Mouse (Mus musculus) heart, postnatal 0 days (tissue): Measurements from ENCODE around the gene Kdelc2. TPM values are rescaled to one million over a fixed set of nuclear protein-coding genes. Genes with fewer than 3 reads are reported as not detected.
A peak's percentile ranks its signal among the peaks of the same experiment; 100 is the strongest.

ENCODE experiments used
- ATAC-seq: fragments of 200-750 bp; cut with Nextera tagmentation; 2 replicates; pipeline ENCODE4 v1.8.0; 2017; ENCODE audit warnings: low read depth, moderate number of reproducible peaks, moderate library complexity; ENCODE audit not compliant: insufficient read depth
- DNase-seq: peaks from one replicate; pipeline ENCODE4 v3.0.0-alpha.2; 2016; ENCODE audit warnings: low spot score
- H3K27ac ChIP-seq: fragments of 300-500 bp; sonication (generic); 2 replicates; pipeline ENCODE4 v1.5.1; 2014; ENCODE audit warnings: low read depth, mild to moderate bottlenecking
- H3K27me3 ChIP-seq: fragments of 300-500 bp; sonication (generic); 2 replicates; pipeline ENCODE4 v1.6.1; 2014; ENCODE audit warnings: low read length, mixed read lengths; ENCODE audit not compliant: control insufficient read depth, insufficient read depth
- H3K36me3 ChIP-seq: fragments of 300-500 bp; sonication (generic); replicated peaks from 2 replicates; pipeline ENCODE4 v1.6.1; 2014; ENCODE audit warnings: low read length, mixed read lengths; ENCODE audit not compliant: control insufficient read depth, insufficient read depth
- H3K4me1 ChIP-seq: fragments of 300-500 bp; sonication (generic); 2 replicates; pipeline ENCODE4 v1.6.1; 2014; ENCODE audit warnings: antibody characterized with exemption; ENCODE audit not compliant: control insufficient read depth, insufficient read depth
- H3K4me2 ChIP-seq: fragments of 300-500 bp; sonication (generic); 2 replicates; pipeline ENCODE4 v1.6.1; 2014; ENCODE audit warnings: low read depth, mild to moderate bottlenecking, low read length, moderate library complexity
- H3K4me3 ChIP-seq: fragments of 300-500 bp; sonication (generic); 2 replicates; pipeline ENCODE4 v1.5.1; 2014; ENCODE audit warnings: low read depth, low read length
- H3K9ac ChIP-seq: fragments of 300-500 bp; sonication (generic); replicated peaks from 2 replicates; pipeline ENCODE4 v1.6.1; 2014; ENCODE audit warnings: low read depth, low read length, mixed read lengths
- H3K9me3 ChIP-seq: fragments of 300-500 bp; sonication (generic); replicated peaks from 2 replicates; pipeline ENCODE4 v1.6.1; 2016; ENCODE audit warnings: low read length; ENCODE audit not compliant: control insufficient read depth
- CTCF ChIP-seq: IDR thresholded peaks from 2 replicates; pipeline ENCODE4 v1.5.1; 2016; ENCODE audit warnings: antibody characterized with exemption, control low read depth, low read depth
- EP300 ChIP-seq: IDR thresholded peaks from 2 replicates; pipeline ENCODE4 v1.6.1; 2016; ENCODE audit warnings: antibody characterized with exemption, low read depth
- WGBS: fragments of 180-500 bp; shearing (Covaris S2); extraction: QIAGEN DNeasy Blood & Tissue Kit; methylation state at CpG from one replicate; pipeline ENCODE4 v1.1.7; 2014; 5-methylcytosine and 5-hydroxymethylcytosine counted together
- polyA plus RNA-seq: library from polyadenylated mRNA; unstranded; fragments of >200 nt; fragmentation: Nextera tagmentation; extraction: Ambion mirVana; gene quantifications from 2 replicates; pipeline ENCODE4 v1.2.1, GENCODE M21; 2015
- total RNA-seq: library from RNA; depleted of rRNA; stranded (reverse); fragments of >200 nt; gene quantifications from 2 replicates; pipeline ENCODE4 v1.2.3, GENCODE M21; 2014; ENCODE audit warnings: low replicate concordance

Kdelc2 gene
- total and polyA plus RNA-seq, 2 experiments from 2014 or later: 12.3 to 14.8 TPM

GRCm38 (mm10) chr9:53376820-53377219, 7.0 kb upstream of the Kdelc2 start:
- H3K4me3 ChIP-seq: no peak overlapping the region
- WGBS: 84% methylated on average over 13 of the region's 13 CpGs
- H3K4me2 ChIP-seq: no peak overlapping the region
- no peaks in the 10 kb centered on the region for H3K36me3 ChIP-seq
- H3K9ac ChIP-seq: no peak overlapping the region
- no peaks in the 10 kb centered on the region for H3K27me3 ChIP-seq
- no peak overlapping the region for H3K27ac ChIP-seq
- H3K4me1 ChIP-seq: no peaks in the 10 kb centered on the region
- H3K9me3 ChIP-seq: no peaks in the 10 kb centered on the region
- no peak for ATAC-seq
- DNase-seq: no peak
- TF ChIP-seq EP300 (no peak), CTCF (peak; percentile 22; the same call in 1 of the 2 replicates)

DNA sequence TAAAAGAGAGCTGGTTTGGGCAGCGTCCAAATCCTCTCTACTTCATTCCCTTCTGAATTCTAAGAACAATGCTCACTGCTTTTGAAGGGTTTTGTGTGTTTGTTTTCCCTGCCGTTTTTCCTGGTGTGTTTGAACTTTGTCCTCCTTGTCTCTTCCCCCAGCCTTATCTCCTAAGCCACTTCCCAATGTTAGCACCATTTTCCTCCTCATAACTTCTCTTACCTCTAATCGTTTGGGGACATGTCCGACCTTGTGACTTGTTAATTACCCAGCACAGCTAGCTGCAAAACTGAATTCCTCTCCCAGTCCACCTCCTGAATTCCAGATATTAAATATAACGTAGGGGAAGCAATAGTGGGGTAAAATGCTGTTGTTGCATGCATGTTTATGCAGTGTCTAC, 6.2 kb upstream of the Kdelc2 start:
- Histone ChIP-seq H3K27ac (no peak overlapping the region), H3K36me3 (no peaks in the 10 kb centered on the region), H3K9ac (no peak overlapping the region), H3K4me3 (no peak overlapping the region), H3K4me1 (no peaks in the 10 kb centered on the region), H3K4me2 (no peak overlapping the region), H3K9me3 (no peaks in the 10 kb centered on the region), H3K27me3 (no peaks in the 10 kb centered on the region)
- ATAC-seq (no peak), DNase-seq (no peak)
- WGBS: 19% methylated on average over 5 of the region's 5 CpGs
- TF ChIP-seq EP300: no peak
- TF ChIP-seq CTCF: no peak

DNA sequence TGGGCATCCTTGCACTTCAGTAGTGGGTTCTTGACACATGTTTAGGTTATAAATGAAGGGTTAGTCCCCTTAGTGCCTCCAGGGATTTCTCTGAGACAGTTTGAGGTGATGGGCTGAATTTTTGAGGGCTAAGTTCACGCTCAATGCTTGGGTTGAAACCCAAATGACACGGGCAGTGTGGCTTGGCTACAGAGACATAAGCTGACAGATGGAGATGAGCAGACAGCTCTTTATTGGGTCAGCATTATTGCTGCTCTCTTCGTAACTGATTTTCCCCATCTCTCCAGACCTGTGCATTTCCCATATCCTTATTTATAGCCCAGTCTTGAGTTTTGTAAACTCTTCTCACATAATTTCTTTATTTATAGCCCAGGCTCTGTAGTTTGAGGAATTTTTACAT, 5.7 kb upstream of the Kdelc2 start:
- no peak for TF ChIP-seq CTCF
- TF ChIP-seq EP300: no peak
- Histone ChIP-seq H3K27ac (no peak overlapping the region), H3K9me3 (no peaks in the 10 kb centered on the region), H3K36me3 (no peaks in the 10 kb centered on the region), H3K4me3 (no peak overlapping the region), H3K4me2 (no peak overlapping the region), H3K9ac (no peak overlapping the region), H3K27me3 (no peaks in the 10 kb centered on the region), H3K4me1 (no peaks in the 10 kb centered on the region)
- 73% methylated on average over 3 of the region's 3 CpGs for WGBS
- ATAC-seq (no peak), DNase-seq (no peak)

- H3K4me2 ChIP-seq: no peak overlapping the region
- ATAC-seq: no peak
- H3K9ac ChIP-seq: no peak overlapping the region
- H3K27me3 ChIP-seq: no peaks in the 10 kb centered on the region
- H3K36me3 ChIP-seq: no peaks in the 10 kb centered on the region
- WGBS: 44% methylated on average over 2 of the region's 2 CpGs
- no peaks in the 10 kb centered on the region for H3K9me3 ChIP-seq
- TF ChIP-seq EP300: no peak
- no peak for TF ChIP-seq CTCF
- no peak overlapping the region for H3K27ac ChIP-seq
- no peak overlapping the region for H3K4me3 ChIP-seq
- DNase-seq: no peak
- 0 out of 2 replicates have a peak, but pooled peaks cover 5% of the 10 kb centered on the region for H3K4me1 ChIP-seq
Observed at GRCm38 (mm10) chr9:53380595-53380994, 3.2 kb upstream of the Kdelc2 start.

- no peak for DNase-seq
- no peaks in the 10 kb centered on the region for H3K27me3 ChIP-seq
Observed at GRCm38 (mm10) chr9:53381113-53381615, 2.7 kb upstream of the Kdelc2 start.

DNA sequence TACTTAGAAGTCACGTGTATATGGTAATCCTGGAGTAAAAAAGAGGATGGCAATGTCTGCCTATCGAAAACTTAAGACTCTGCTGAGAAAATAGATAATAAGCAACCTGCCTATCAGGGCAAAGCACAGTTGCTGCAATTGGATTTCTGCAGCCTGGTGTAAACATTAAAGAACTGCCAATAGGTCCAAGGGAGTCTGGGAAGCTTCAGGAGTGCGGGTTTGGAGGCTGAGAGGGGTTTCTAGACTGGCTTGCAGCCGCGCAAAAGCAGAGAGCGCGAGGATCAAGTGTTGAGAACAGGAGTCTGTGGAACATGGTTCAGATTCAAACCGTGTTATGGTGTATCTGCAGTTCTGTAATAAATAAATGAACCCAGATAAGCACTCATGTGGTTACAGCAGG, 1.0 kb downstream of the Kdelc2 start:
- Histone ChIP-seq H3K27ac (peak overlapping the region; percentile 96), H3K36me3 (peaks cover 5% of the 10 kb centered on the region; the same call in 1 of the 2 replicates), H3K4me3 (peak overlapping the region; percentile 80), H3K4me2 (peak overlapping the region; percentile 91), H3K4me1 (0 out of 2 replicates have a peak, but pooled peaks cover 5% of the 10 kb centered on the region), H3K9ac (peak overlapping the region; percentile 90), H3K9me3 (no peaks in the 10 kb centered on the region), H3K27me3 (no peaks in the 10 kb centered on the region)
- 10% methylated on average over 8 of the region's 8 CpGs for whole genome bisulfite sequencing
- ATAC-seq: peak; percentile 13; the same call in 1 of the 2 replicates
- TF ChIP-seq EP300 (no peak), CTCF (no peak)
- peak; percentile 23 for DNase-seq

More at GRCm38 (mm10) chr9:53381113-53381615, 2.7 kb upstream of the Kdelc2 start:
- no peaks in the 10 kb centered on the region for H3K36me3 ChIP-seq
- 0 out of 2 replicates have a peak, but pooled peaks cover 5% of the 10 kb centered on the region for H3K4me1 ChIP-seq
- no peak overlapping the region for H3K27ac ChIP-seq
- ATAC-seq: no peak
- no peaks in the 10 kb centered on the region for H3K9me3 ChIP-seq
- 74% methylated on average over 5 of the region's 5 CpGs for WGBS
- no peak overlapping the region for H3K9ac ChIP-seq
- no peak for TF ChIP-seq CTCF
- TF ChIP-seq EP300: no peak
- H3K4me2 ChIP-seq: no peak overlapping the region
- H3K4me3 ChIP-seq: no peak overlapping the region
